Comparison of ENCODE assay signal across 10 mouse cellular contexts in the genomic region with DNA sequence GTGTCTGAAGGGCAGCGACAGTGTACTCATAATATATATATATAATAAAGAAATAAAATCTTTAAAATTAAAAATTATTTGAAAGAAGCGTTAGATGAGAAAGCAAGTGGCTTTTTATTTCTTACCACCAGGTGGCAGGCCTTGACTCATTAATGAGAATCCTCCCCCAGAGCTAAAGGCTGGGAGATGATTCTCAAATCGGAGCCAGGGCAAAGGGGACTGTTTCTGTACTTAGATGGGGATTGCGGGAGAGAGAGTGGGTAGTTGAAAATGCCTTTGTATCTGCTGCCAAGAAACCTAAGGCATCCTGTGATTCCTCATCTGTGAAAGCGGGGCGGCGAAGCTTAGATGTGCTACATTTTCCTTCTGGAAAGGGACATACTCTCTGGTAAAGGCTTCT. TPM values are rescaled to one million over a fixed set of nuclear protein-coding genes. Genes with fewer than 3 reads are reported as not detected.
DNase-seq lines count a peak whose midpoint lies in the region; ATAC-seq and TF ChIP-seq lines count a peak whose summit lies in the region.
"Had no signal": no experiment of that assay in that cellular context is flagged by ENCODE, and none has a peak within 500 bp of the region (broad histone marks: within the 10 kb centered on the region; RNA-seq: fewer than 3 reads in every experiment).

No protein-coding gene starts in this region.

- H3K9me3 ChIP-seq in lung, embryonic 14.5 days (ENCODE audit: low read depth, low read length) = no peaks in the 10 kb centered on the region
- H3K9me3 ChIP-seq: heart, embryonic 15.5 days; neural tube, embryonic 12.5 days had no signal

- peak; percentile 73 for TF ChIP-seq CTCF in lung, embryonic 14.5 days (IDR thresholded peaks at IDR 0.05; ENCODE audit: low read depth)

- H3K36me3 ChIP-seq in lung, embryonic 14.5 days (ENCODE audit: insufficient read depth) = no peaks in the 10 kb centered on the region
- H3K36me3 ChIP-seq: heart, embryonic 15.5 days; neural tube, embryonic 12.5 days had no signal

- H3K27me3 ChIP-seq in lung, embryonic 14.5 days (ENCODE audit: insufficient read depth, low read length) = peaks cover 53% of the 10 kb centered on the region

- no peak for ATAC-seq in cerebellum, adult (ENCODE audit: insufficient number of reproducible peaks, low FRiP score, low TSS enrichment)
- peak; percentile 66 for ATAC-seq in inflammation-experienced regulatory T-cells, adult 6 months
- ATAC-seq in lung, embryonic 14.5 days (ENCODE audit: insufficient read depth) = peak; percentile 55; the same call in 1 of the 2 replicates

- WGBS in lung, embryonic 14.5 days = 16% methylated on average over 7 of the region's 7 CpGs

- no peak overlapping the region for H3K4me3 ChIP-seq in lung, embryonic 14.5 days (ENCODE audit: low read depth, low read length)
- H3K4me3 ChIP-seq: heart, embryonic 15.5 days; neural tube, embryonic 12.5 days had no signal

- H3K27ac ChIP-seq in lung, embryonic 14.5 days (ENCODE audit: low read depth) = no peak overlapping the region
- H3K27ac ChIP-seq: heart, embryonic 15.5 days; neural tube, embryonic 12.5 days had no signal

- no peaks in the 10 kb centered on the region for H3K4me1 ChIP-seq in lung, embryonic 14.5 days (ENCODE audit: insufficient read depth)

- no peak overlapping the region for H3K9ac ChIP-seq in lung, embryonic 14.5 days
- H3K9ac ChIP-seq: heart, embryonic 15.5 days; neural tube, embryonic 12.5 days had no signal

- peak; percentile 42 for DNase-seq in cerebellum, adult 11 months
- DNase-seq in spleen, postnatal 36 days (ENCODE audit: low spot score in 2 of 2) = peak; percentile 9 to 26
- DNase-seq in spleen, adult 12 weeks (ENCODE audit: low spot score) = no peak
- DNase-seq in cerebellum, postnatal 14 days = peak; percentile 73 to 80
- peak; percentile 89 for DNase-seq in lung, embryonic 14.5 days
- peak; percentile 63 to 69 for DNase-seq in right cerebral cortex, postnatal 10 days (ENCODE audit: low spot score in 2 of 2)

- no peak overlapping the region for H3K4me2 ChIP-seq in lung, embryonic 14.5 days
- H3K4me2 ChIP-seq: heart, embryonic 15.5 days; neural tube, embryonic 12.5 days had no signal

RNA-seq across cellular contexts. Expression of a gene that starts 26.4 kb away (rescaled TPM):
- polyA plus RNA-seq in inflammation-experienced regulatory T-cells, adult 6 months (2017; shearing (Covaris generic)) = 10 to 100 TPM in 2 of 3 experiments, 1 to 10 TPM in 1; 5.3 to 16.0 (median 11.6) TPM
- polyA plus RNA-seq in lung, embryonic 14.5 days (2014; fragmentation: Nextera tagmentation; extraction: Ambion mirVana) = 32.4 and 35.7 TPM in 2 replicates

RNA-seq across cellular contexts. Expression of a gene that starts 29.7 kb away (rescaled TPM):
- not detected for polyA plus RNA-seq in inflammation-experienced regulatory T-cells, adult 6 months (2017; shearing (Covaris generic))
- polyA plus RNA-seq in lung, embryonic 14.5 days (2014; fragmentation: Nextera tagmentation; extraction: Ambion mirVana) = 0.24 and 0.41 TPM in 2 replicates
